Mouse (Mus musculus) forebrain, embryonic 11.5 days (tissue): ENCODE data around the gene Defa23. TPM values are rescaled to one million over a fixed set of nuclear protein-coding genes. Genes with fewer than 3 reads are reported as not detected.

ENCODE experiments used
- polyA plus RNA-seq: library from polyadenylated mRNA; unstranded; fragments of >200 nt; fragmentation: Nextera tagmentation; extraction: Ambion mirVana; gene quantifications from 2 replicates; pipeline ENCODE4 v1.2.1, GENCODE M21; 2014

Defa23 gene
- polyA plus RNA-seq, 1 experiment from 2014 or later: not detected

Other genes starting within 250 kb of the Defa23 start
- not detected in 2 replicates for gene Defb33, start 162.4 kb upstream of the Defa23 start, polyA plus RNA-seq
- not detected in 2 replicates for gene Gm15056, start 152.4 kb upstream of the Defa23 start, polyA plus RNA-seq
- not detected in 2 replicates for gene Gm6040, start 133.0 kb upstream of the Defa23 start, polyA plus RNA-seq
- not detected in 2 replicates for gene AY761185, start 110.3 kb upstream of the Defa23 start, polyA plus RNA-seq
- not detected in 2 replicates for gene Defa21, start 29.5 kb upstream of the Defa23 start, polyA plus RNA-seq
- gene Defa35, start 10.0 kb downstream of the Defa23 start, polyA plus RNA-seq: not detected in 2 replicates
- gene Defa25, start 29.4 kb downstream of the Defa23 start, polyA plus RNA-seq: not detected in 2 replicates
- not detected in 2 replicates for gene Gm14851, start 41.0 kb downstream of the Defa23 start, polyA plus RNA-seq
- not detected in 2 replicates for gene Defa30, start 79.6 kb downstream of the Defa23 start, polyA plus RNA-seq
- gene Defa22, start 107.2 kb downstream of the Defa23 start, polyA plus RNA-seq: not detected in 2 replicates
- gene Defa31, start 136.6 kb downstream of the Defa23 start, polyA plus RNA-seq: not detected in 2 replicates
- gene Gm15293, start 146.5 kb downstream of the Defa23 start, polyA plus RNA-seq: not detected in 2 replicates
- gene Gm15292, start 194.7 kb downstream of the Defa23 start, polyA plus RNA-seq: not detected in 2 replicates